Mouse (Mus musculus) midbrain, embryonic 14.5 days (tissue): ENCODE results near the gene U90926. TPM values are rescaled to one million over a fixed set of nuclear protein-coding genes. Genes with fewer than 3 reads are reported as not detected.
"Not testable (repeated sequence)": the region's sequence is repeated elsewhere in the genome, so short reads cannot be mapped to it uniquely, and the experiment has no call there.

Source experiments
- ATAC-seq: fragments of 200-750 bp; cut with Nextera tagmentation; 2 replicates; pipeline ENCODE4 v1.8.0; 2017; ENCODE audit warnings: moderate number of reproducible peaks, moderate library complexity; ENCODE audit not compliant: low FRiP score, low TSS enrichment
- DNase-seq: peaks from one replicate; pipeline ENCODE4 v3.0.0-alpha.2; 2015
- H3K27ac ChIP-seq: fragments of 300-500 bp; sonication (generic); replicated peaks from 2 replicates; pipeline ENCODE4 v1.5.1; 2014; ENCODE audit warnings: mild to moderate bottlenecking, low read depth, low read length, moderate library complexity
- H3K27me3 ChIP-seq: fragments of 300-500 bp; sonication (generic); 2 replicates; pipeline ENCODE4 v1.6.1; 2014; ENCODE audit warnings: low read length, control low read depth, mixed read lengths; ENCODE audit not compliant: control insufficient read depth, insufficient read depth
- H3K36me3 ChIP-seq: fragments of 300-500 bp; sonication (generic); 2 replicates; pipeline ENCODE4 v1.6.1; 2014; ENCODE audit warnings: low read length, control low read depth; ENCODE audit not compliant: control insufficient read depth, insufficient read depth
- H3K4me1 ChIP-seq: fragments of 300-500 bp; sonication (generic); 2 replicates; pipeline ENCODE4 v1.6.1; 2014; ENCODE audit warnings: mild to moderate bottlenecking, antibody characterized with exemption, low read length, control low read depth; ENCODE audit not compliant: control insufficient read depth, insufficient read depth
- H3K4me2 ChIP-seq: fragments of 300-500 bp; sonication (generic); 2 replicates; pipeline ENCODE4 v1.6.1; 2014; ENCODE audit warnings: mild to moderate bottlenecking, low read length, moderate library complexity
- H3K4me3 ChIP-seq: fragments of 300-500 bp; sonication (generic); replicated peaks from 2 replicates; pipeline ENCODE4 v1.5.1; 2014; ENCODE audit warnings: low read depth, low read length
- H3K9ac ChIP-seq: fragments of 300-500 bp; sonication (generic); replicated peaks from 2 replicates; pipeline ENCODE4 v1.6.1; 2014; ENCODE audit warnings: mild to moderate bottlenecking, low read length, moderate library complexity
- H3K9me3 ChIP-seq: fragments of 300-500 bp; sonication (generic); 2 replicates; pipeline ENCODE4 v1.6.1; 2016; ENCODE audit warnings: low read length, control low read depth, mixed read lengths; ENCODE audit not compliant: control insufficient read depth
- WGBS: fragments of 180-500 bp; shearing (Covaris S2); extraction: QIAGEN DNeasy Blood & Tissue Kit; methylation state at CpG from one replicate; pipeline ENCODE4 v1.1.7; 2014; 5-methylcytosine and 5-hydroxymethylcytosine counted together
- polyA plus RNA-seq: library from polyadenylated mRNA; unstranded; fragments of >200 nt; fragmentation: Nextera tagmentation; extraction: Ambion mirVana; gene quantifications from 2 replicates; pipeline ENCODE4 v1.2.1, GENCODE M21; 2014

Gene U90926
- polyA plus RNA-seq, 1 experiment from 2014 or later = not detected

DNA sequence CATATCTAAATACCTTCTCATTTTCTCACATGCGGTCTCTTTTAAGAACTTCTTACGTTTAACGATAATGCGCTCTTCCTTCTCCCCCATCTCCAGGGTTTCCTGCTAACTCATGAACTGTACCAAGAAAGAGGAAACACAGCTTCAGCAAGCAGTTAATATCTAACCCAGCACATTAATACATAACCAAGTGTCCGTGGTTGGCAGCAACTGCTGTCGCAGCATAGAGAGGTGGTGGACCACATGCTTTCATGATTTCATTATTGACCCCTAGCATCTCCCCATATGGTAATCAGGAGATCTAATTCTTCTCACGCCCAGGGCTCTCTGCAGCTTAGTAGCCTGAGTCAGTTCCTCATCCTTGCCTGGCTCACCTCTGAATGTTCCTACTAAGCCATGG is 10.0 kb downstream of the U90926 start:
- Histone ChIP-seq H3K9ac (no peak overlapping the region), H3K27me3 (no peaks in the 10 kb centered on the region), H3K4me2 (no peak overlapping the region), H3K9me3 (no peaks in the 10 kb centered on the region), H3K27ac (no peak overlapping the region), H3K4me3 (no peak overlapping the region), H3K4me1 (no peaks in the 10 kb centered on the region), H3K36me3 (peaks cover 44% of the 10 kb centered on the region)
- DNase-seq (no peak), ATAC-seq (no peak)
- WGBS = 92% methylated on average over 7 of the region's 7 CpGs

DNA sequence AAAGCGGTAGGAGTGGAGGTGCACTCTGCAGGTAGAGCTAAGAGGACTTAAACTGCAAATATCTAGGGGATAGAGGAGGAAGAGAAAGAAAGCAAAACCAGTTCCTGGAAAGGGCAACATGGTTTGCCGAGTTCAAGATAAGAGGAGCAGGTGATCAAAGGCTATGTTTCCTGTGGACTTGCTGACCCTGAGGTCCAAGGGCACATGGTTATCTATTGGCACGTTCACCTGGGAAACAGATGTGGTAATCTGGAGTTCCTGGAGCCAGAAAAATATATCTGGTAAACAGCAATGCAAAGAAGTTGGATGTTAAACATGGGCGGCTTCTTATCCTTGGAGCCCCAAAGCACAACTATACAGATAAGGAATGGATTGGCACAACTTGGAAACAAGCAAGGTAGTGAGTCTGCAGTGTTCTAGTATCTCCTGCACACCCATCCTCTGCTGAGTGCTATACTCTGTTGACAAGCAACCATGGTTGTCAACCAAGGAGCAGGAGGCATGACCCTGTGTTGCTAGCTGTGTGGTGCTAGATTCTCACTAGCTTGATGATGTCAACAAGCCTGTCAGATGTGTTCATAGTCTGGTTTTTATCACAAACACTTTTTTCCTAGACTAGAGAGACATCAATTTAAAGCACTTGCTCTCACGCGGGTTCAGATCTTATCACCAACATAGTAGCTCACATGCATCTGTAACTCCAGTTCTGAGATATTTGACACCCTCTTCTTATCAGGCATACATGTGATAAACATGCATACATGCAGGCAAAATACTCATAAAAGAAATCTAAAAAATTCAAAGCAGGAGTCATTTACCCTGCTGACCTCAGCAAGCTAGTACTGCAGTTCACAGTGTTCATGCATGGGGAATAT is 10.8 kb downstream of the U90926 start:
- no peak overlapping the region for H3K4me2 ChIP-seq
- no peaks in the 10 kb centered on the region for H3K27me3 ChIP-seq
- whole genome bisulfite sequencing = 96% methylated on average over 6 of the region's 6 CpGs
- no peaks in the 10 kb centered on the region for H3K4me1 ChIP-seq
- H3K9me3 ChIP-seq = no peaks in the 10 kb centered on the region
- no peak overlapping the region for H3K9ac ChIP-seq
- no peak for DNase-seq
- H3K27ac ChIP-seq = no peak overlapping the region
- H3K4me3 ChIP-seq = no peak overlapping the region
- peaks cover 52% of the 10 kb centered on the region for H3K36me3 ChIP-seq
- ATAC-seq = no peak

DNA sequence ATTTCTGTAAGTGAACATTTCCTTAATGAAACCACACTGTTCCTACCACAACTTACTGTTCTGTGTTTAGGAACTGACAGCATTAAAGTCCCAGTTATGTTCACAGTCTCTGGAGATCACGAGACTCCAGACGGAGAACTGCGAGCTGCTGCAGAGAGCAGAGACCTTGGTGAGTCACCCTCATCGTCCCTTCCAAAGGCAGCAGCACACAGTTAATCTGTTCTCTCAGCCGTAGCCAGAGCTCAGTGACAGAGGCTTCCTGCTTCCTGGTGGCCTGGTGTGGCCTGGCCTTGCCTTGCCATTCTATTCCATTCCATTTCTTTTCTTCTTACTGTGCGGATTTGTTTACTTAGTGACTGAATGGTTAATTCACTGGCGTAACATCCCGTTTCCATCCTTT is 16.9 kb downstream of the U90926 start:
- ATAC-seq = no peak
- H3K4me3 ChIP-seq = no peak overlapping the region
- H3K27ac ChIP-seq = peak overlapping the region; percentile 73
- WGBS = 58% methylated on average over 8 of the region's 8 CpGs
- no peaks in the 10 kb centered on the region for H3K9me3 ChIP-seq
- no peak overlapping the region for H3K9ac ChIP-seq
- no peaks in the 10 kb centered on the region for H3K4me1 ChIP-seq
- H3K36me3 ChIP-seq = peaks cover 73% of the 10 kb centered on the region
- DNase-seq = no peak
- no peak overlapping the region for H3K4me2 ChIP-seq
- no peaks in the 10 kb centered on the region for H3K27me3 ChIP-seq

DNA sequence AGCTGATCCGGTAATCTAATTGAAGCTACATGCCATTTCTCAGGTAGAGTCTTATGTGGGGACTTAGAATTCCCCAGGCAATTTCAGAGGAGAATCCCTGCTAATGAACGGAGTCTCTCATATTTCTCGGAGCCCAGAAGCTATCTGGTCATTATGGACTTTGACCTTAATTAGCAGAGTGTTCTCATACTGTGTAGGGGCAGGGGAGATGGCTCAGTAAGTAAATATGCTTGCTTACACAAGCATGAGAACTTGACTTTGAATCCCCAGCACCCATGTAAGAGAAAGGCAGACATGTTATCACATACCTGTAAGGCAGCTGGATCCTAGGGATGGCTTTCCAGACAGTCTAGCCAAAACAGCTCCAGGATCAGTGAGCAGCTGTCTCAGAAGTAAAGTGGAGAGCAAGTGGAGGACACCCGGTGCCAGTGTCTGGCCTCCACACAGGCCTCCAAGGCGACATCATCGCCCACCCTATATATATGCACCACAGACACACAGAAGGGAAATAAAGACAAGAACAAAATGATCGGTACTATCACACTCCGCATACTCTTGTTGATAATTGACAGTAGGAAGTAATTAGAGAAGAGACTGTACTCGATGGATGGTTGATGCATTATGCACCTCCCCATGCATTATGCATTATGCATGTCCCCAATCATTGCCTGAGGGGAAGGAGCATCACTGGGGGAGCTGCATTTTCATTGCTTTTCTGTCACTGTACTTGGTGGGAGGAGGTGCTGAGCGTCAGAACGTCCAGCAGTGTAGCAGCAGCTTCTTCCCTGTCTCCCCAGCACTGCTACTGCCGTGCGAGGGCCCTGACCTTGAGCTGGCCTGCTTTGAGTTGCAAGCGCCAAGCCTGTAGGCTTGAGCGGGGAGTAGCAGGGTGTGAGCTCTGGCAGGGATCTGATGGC is 18.1 kb downstream of the U90926 start:
- peaks cover 76% of the 10 kb centered on the region for H3K36me3 ChIP-seq
- peak overlapping the region; percentile 73 for H3K27ac ChIP-seq
- no peak overlapping the region for H3K4me3 ChIP-seq
- no peaks in the 10 kb centered on the region for H3K9me3 ChIP-seq
- 51% methylated on average over 15 of the region's 15 CpGs for WGBS
- no peaks in the 10 kb centered on the region for H3K27me3 ChIP-seq
- H3K4me1 ChIP-seq = no peaks in the 10 kb centered on the region
- DNase-seq = peak; percentile 79
- H3K4me2 ChIP-seq = 0 out of 2 replicates have a peak overlapping the region, but pooled peaks have one; percentile 7
- H3K9ac ChIP-seq = no peak overlapping the region
- peak; percentile 75 for ATAC-seq

DNA sequence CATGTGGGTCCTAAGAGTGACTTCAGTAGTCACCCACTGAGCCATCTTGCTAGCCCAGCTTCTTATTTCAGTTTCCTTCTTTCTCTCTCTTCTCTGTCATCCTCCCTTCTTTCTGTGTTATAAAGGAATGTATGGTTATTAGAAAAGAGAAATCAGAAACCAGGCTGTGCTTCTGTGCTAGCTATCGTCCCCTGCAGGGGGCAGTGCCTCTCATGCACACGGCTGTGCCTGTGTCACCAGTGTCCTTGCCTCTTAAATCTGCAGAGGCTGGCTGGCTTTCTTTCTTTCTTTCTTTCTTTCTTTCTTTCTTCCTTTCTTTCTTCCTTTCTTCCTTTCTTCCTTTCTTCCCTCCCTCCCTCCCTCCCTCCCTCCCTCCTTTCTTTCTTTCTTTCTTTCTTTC is 19.5 kb downstream of the U90926 start:
- not testable (repeated sequence) for ATAC-seq, H3K4me2 ChIP-seq, H3K9ac ChIP-seq, H3K27me3 ChIP-seq, H3K4me1 ChIP-seq, H3K4me3 ChIP-seq, H3K27ac ChIP-seq, H3K9me3 ChIP-seq
- 44% methylated on average over 2 of the region's 2 CpGs for WGBS
- DNase-seq = peak; percentile 75
- peaks cover 65% of the 10 kb centered on the region for H3K36me3 ChIP-seq

DNA sequence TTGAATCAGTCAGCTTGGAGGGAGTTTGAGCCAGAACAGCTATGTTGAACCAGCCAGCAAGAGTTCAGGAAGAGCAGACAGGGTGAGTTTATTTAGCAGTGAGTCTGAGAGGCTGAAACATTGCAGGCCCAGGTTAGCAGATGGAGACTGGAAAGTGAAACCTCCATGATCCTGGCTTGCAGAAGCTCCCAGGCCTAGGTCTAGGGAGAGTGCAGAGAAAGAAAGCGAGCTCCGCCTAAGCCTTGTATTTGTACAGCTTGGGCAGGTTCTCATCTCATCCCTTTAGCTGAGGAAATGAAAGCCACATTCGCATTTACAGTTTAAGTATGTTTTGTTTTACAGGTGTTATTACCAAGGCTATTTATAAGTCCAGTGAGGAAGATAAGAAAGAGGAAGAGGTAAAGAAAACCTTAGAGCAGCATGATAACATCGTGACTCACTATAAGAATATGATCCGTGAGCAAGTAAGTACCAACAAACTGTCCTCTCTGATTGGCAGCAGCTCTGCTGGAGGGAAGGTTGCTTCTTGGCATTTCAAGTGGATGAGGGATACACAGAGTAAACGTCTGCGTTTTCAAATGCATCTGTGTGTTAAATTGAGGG is 26.2 kb downstream of the U90926 start:
- 99% methylated on average over 7 of the region's 7 CpGs for WGBS
- no peak overlapping the region for H3K9ac ChIP-seq
- H3K27ac ChIP-seq = no peak overlapping the region
- no peak overlapping the region for H3K4me2 ChIP-seq
- H3K9me3 ChIP-seq = peaks cover 4% of the 10 kb centered on the region
- H3K4me3 ChIP-seq = no peak overlapping the region
- H3K36me3 ChIP-seq = peaks cover 56% of the 10 kb centered on the region
- no peaks in the 10 kb centered on the region for H3K4me1 ChIP-seq
- ATAC-seq (no peak), DNase-seq (no peak)
- H3K27me3 ChIP-seq = no peaks in the 10 kb centered on the region

DNA sequence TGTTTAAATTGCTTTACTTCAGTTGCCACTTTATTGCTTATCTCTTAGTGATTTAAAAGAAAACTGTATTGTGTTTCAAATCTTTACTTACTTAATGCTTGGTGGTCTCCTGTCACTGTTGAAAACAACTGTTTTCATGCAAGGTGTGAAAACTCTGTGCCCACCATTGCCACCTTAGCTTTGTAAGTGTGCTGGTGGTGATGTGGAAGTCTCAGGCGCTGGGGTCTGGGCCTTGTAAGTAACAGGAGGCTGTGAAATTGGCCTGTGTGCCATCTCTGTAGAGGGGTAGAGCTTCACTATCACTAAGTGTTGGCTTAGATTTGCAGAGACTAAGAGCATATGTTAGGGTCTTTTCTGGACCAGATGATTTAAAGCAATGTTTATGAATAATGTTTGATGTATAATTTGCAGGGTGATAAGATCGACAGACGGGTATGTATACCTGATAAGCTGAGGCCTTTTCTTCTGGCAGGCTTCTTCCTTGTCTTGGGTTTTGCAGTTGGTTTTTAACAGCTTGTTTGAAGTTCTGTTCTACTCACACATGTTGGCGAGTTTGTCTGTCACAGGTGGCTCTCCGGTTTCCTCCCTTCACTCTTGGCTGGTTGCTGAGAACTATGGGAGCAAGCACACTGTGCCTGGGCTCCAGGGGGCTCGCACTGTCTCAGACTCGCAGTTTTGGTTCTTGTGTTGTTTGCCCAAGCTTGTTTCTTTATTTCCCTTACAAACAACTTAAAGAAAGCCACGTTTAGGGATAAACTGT is 32.0 kb downstream of the U90926 start:
- Histone ChIP-seq H3K9ac (no peak overlapping the region), H3K27ac (no peak overlapping the region), H3K4me3 (no peak overlapping the region), H3K4me2 (no peak overlapping the region), H3K36me3 (peaks cover 63% of the 10 kb centered on the region), H3K9me3 (no peaks in the 10 kb centered on the region), H3K27me3 (no peaks in the 10 kb centered on the region), H3K4me1 (no peaks in the 10 kb centered on the region)
- no peak for ATAC-seq
- no peak for DNase-seq
- WGBS = 93% methylated on average over 8 of the region's 8 CpGs

DNA sequence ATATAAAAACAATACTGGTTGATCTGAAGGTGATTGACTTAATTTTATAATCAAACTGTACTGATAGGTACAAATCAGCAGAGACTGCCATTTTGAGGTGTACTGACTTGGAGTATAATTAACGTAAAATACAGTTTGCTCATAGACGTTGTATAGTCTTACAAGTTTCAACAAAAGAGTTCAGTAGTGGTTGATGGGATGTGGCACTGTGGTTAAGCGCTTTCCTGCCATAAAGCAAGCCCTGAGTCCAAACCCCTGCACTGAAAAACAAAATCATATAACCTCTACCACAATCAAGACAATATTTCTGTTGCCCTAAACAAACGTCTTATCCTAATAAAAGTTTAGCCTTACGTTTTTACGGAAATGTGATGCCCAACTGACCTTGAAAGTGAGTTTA is 49.2 kb downstream of the U90926 start:
- DNase-seq = no peak
- Histone ChIP-seq H3K4me3 (no peak overlapping the region), H3K4me1 (no peaks in the 10 kb centered on the region), H3K4me2 (no peak overlapping the region), H3K9me3 (no peaks in the 10 kb centered on the region), H3K27me3 (no peaks in the 10 kb centered on the region), H3K9ac (no peak overlapping the region), H3K36me3 (peaks cover 34% of the 10 kb centered on the region), H3K27ac (no peak overlapping the region)
- 94% methylated on average over 6 of the region's 6 CpGs for WGBS
- ATAC-seq = no peak
